Mouse (Mus musculus) myocyte (in vitro differentiated cells): ENCODE measurements around the gene Agpat4.

Experiments used
- E2F4 ChIP-seq: IDR thresholded peaks from one replicate; pipeline ENCODE4 v1.6.1; 2011; ENCODE audit warnings: mild to moderate bottlenecking, control low read depth, moderate library complexity; ENCODE audit not compliant: insufficient read depth
- MAX ChIP-seq: IDR thresholded peaks from one replicate; pipeline ENCODE4 v1.6.1; 2011; ENCODE audit warnings: low read depth, mild to moderate bottlenecking, control low read depth
- POLR2A ChIP-seq: IDR thresholded peaks from one replicate; pipeline ENCODE4 v1.6.1; 2011; ENCODE audit warnings: low read depth, mild to moderate bottlenecking, control low read depth, moderate library complexity; ENCODE audit not compliant: insufficient read length
- POLR2AphosphoS2 ChIP-seq: IDR thresholded peaks from one replicate; pipeline ENCODE4 v1.6.1; 2011; ENCODE audit warnings: low read depth, control low read depth; ENCODE audit not compliant: insufficient read length

DNA sequence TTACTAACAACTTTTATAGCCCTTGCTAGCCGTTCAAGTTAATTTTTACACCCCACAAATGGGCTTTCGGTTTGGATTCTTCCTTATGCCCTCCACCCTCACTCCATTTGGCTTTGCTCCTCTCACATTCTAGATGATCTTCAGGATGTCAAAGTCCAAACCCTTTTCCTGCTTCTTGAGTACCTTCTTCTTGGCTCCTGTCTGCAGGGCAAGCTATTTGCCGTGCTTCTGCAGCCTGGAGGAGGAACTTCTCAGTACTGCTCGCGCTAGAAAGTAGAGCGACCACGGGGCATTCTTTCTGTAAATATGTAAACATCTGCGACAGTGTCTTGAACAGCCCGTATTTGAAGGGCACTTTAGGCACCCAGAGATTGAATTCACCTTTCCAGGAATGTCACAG lies 373 bp upstream of the Agpat4 start:
- TF ChIP-seq POLR2A (no peak), POLR2AphosphoS2 (no peak), MAX (no peak), E2F4 (no peak)
